Mouse (Mus musculus): ENCODE measurements around the gene Ttc39b.

GRCm38 (mm10) chr4:83228073-83228472, 96.0 kb downstream of the Ttc39b start:
- TF ChIP-seq CTCF (IDR thresholded peaks at IDR 0.05; ENCODE audit: extremely low read depth, insufficient read length, insufficient replicate concordance, low read depth, low read length) (no peak), POLR2A (IDR thresholded peaks at IDR 0.05; ENCODE audit: low read depth, low read length) (no peak)

Measured in small intestine, adult 2 months (tissue).